Mouse (Mus musculus) frontal cortex, adult (tissue): ENCODE results near the gene Sec14l5.

Experiments used
- ATAC-seq: cut with Nextera tagmentation; 2 replicates; pipeline ENCODE4 v1.9.2; 2017; ENCODE audit warnings: mild to moderate bottlenecking, moderate library complexity, mixed read lengths; ENCODE audit not compliant: low TSS enrichment

Gene Sec14l5

DNA sequence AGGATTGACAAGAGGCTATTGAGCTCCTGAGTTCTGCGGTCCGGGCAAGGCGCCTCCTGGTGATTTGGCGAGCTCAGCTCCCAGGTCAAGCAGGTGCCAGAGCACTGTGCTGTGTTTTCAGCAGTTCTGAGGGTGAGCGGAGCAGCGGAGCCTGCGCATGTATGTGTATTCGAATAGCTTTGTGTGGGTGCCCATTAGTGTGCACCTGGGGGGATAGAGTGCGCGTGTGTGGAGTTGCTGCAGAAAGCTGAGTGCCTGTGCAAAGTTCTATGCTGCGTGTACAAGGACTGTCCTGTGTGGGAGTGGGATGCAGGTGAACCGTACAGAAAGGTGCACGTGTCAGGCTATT lies at the start of gene Sec14l5:
Gene Sec14l5, plus strand, starts transcription at position 73 of the 349 bp plus-strand sequence.
- peak; percentile 7; the same call in 1 of the 2 replicates for ATAC-seq

DNA sequence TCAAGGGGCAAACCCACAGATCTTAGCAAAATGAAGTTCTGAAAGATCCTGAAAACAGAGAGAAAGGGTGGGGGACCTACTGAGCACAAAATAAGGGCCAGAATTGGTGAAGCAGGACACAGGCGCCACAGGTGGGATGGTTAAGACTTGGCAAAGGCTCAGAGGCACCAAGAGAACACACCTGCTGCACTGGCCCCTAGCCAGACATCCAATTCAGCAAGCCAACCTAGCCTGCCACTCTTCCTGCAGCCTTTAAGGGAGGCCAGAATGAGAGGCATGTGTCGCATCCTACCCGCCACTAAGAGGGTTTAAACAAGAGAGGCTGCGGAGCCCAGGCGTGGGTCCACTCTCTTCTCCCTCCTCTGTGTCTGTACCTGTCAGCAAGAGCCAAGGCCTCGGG lies 45.9 kb upstream of the Sec14l5 start:
- ATAC-seq: no peak

DNA sequence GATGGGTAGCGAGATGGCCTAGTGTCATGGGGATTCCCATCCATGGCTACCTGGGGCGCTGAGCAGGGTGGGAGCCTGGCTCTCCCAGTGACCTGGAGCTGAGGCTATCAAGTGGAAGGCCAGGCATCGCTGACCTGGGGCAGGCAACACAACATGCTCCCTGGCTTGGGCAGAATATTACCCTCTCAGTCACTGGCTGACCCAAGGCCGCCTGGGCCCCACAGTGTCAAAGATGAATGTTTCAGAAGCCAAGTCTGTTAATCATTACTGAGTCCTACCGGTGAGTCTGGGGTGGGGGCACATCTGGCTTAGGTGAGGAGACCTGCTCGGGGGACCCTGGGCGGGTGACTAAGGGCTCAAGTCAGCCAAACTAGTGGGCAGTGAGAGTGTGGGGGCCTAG lies 37.0 kb upstream of the Sec14l5 start:
- ATAC-seq: no peak

DNA sequence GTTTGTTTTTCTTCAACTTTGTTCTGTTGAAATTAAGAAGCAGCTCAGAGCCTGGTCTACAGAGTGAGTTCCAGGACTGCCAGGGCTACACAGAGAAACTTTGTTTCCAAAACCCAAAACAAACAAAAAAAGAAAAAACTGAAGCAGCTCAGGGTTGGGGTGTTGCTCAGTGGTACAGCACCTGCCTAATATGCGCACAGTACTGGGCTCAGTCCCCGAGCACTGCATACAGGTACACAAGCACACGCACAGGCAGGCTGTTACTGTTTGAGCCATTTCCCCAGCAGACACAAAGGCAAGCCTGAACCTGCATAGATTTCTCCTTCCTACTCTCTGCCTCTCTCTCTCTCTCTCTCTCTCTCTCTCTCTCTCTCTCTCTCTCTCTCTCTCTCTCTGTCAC lies 35.9 kb upstream of the Sec14l5 start:
- no peak for ATAC-seq

DNA sequence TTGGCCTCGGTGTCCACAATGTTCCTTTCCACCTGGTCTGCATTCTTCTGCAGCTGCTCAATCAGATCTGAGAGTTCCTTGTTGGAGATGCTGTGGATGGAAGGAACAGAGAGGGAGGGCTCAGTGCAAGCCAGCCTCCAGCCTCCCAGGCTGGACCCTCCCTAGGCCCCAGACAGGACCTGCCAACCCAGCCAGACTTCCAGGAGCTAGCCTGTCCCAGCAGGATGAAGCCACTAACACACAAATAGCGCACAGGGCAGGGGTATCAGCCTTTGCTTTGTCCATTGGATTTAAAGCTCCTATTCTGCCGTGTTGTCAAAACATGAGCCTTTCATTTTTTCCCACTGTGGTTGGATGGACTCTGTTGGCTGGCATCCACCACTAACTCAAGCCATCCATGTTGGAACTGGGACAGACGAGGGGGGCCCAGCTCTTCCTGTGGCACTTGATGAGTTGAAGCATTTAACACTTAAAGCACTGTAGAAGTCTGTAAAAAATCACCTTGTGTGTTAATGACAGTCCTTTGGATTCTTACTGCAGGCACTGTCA lies 33.8 kb upstream of the Sec14l5 start:
- ATAC-seq: no peak

DNA sequence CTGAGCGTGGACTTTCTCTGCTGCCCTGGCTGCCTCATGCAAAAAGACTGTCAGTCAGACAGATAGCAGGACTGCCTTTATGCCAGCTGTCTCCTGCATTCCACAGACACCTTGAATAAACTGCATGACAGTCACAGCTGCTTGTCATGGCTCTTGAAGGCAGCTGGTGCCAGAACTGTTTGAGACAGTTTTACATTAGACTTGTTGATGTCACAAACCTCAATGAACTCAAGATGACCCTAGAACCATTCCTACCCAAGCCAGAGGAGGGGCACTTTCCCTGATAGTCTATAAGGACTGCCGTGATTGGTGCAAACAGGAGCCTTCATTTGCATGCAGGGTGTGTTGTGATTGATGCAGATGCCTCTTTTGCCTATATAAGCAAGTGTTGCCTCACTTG lies 33.3 kb upstream of the Sec14l5 start:
- ATAC-seq: no peak

DNA sequence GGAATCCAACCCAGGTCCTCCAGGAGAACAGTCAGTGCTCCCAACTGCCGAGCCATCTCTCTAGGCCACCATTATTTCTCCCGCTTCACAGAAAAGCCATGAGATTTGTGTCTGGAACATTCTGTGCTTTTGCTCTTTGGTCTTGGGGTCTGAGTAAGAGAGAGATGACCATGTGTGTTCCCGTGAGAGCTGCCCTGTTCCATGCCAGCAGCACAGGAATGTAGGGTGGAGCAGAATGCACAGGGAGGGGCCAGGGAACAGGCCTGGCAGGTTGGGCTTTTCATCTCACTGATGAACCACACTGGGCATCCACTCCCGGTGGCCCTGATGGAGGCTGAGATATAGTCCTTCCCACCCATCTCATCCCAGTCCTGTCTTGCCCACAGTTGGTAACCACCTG lies 27.5 kb upstream of the Sec14l5 start:
- ATAC-seq: no peak

DNA sequence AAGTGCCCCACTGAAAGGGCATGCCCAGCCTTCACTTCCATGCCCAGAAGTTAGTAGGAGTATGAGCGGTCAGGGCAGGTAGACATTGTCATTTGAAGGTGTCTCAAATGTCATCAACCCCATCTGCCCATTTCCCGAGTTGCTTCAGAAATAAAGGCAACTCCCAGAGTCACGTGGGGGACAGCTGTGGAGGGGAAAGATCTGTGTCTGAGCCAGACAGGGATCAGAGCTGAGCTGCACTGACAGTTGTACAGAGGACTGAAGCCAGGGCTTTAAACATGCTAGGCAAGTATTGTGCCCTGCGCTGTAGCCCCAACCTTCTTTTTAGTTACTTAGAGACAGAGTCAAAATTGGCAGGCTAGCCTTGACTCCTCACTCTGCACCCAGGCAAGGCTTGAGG lies 27.1 kb upstream of the Sec14l5 start:
- ATAC-seq: no peak

DNA sequence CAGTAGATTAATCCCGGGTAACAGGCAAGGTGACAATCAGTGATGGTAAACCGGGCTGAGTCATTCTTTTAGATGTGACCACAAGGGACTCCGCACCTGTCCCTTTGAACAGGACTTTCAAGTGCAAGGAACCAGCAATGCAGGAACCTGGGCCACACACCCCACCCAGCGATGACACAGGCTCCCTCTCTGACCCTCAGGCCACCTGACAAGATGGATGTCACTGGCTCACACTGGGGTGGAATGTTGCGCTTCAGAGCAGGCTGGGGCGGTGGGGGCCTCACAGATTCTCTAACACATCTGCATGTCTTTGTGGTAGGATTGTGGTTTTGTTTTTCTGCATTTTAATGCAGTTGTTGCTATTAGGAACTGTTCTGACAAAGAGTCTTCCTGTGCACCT lies 23.4 kb upstream of the Sec14l5 start:
- ATAC-seq: no peak

DNA sequence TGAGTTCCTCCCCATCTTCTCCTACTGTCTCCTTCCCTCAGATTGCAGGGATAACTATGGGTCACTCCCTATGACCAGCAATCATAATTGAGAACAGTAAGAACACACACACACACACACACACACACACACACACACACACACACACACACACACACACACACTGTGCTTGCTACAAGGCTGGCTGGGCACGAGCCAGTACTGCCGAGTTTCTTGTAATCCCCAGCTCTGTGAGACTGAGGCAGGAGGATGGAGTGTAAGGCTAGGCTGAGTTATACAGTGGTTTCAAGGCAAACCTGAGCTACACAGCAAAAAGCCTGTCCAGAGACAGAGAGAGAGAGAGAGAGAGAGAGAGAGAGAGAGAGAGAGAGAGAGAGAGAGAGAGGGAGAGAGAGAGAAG lies 16.7 kb upstream of the Sec14l5 start:
- no peak for ATAC-seq

DNA sequence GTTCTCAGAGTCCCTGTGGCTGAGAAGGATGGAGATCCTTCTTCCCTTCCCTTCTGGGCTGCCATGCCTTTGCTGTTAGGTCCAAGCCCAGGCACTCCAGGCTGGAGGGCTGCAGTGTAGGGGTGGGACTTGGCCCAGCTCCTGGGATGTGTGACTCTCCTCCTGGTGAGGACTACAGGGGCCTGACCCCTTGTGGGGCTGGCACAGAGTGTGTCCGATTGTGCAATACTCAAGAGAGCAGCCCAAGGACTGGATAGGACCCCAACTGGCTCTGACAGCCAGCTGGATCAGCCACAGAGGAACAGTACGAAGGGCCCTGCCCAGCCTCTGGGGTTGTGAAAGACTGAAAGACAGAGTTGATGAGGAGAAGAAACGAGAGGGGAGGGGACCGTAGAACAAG lies 16.1 kb upstream of the Sec14l5 start:
- no peak for ATAC-seq

DNA sequence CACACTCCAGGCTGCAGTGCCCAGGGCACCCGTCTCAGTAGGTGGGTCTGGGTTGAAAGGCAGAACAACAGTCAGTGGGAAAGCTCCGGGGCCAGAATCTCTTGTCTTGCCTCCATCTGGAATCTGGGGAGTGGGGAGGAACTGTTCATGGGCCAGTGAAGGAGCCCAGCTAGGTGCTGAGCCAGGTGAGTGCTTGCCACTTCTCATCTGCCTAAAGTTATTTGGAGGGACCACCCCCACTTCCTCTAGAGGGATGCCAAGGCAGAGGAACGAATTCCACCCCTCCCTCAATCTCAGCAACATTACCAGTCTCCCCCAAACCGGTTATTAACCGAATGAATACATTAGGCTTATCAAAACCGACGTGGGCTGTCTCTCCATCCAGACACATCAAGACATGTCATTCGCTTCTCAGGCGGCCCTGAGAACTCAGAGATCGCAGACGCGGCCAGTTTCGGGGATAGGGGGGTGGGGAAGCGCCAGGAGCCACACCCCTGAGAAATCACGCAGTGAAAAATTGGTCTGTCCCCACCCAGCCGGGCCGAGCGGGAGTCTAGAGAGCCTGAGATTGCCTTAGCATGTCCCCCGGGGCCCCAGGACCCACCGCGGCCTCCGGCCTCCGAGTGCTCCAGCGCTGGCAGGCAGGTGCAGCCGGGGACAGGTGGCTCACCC lies 15.5 kb upstream of the Sec14l5 start:
- ATAC-seq: no peak

DNA sequence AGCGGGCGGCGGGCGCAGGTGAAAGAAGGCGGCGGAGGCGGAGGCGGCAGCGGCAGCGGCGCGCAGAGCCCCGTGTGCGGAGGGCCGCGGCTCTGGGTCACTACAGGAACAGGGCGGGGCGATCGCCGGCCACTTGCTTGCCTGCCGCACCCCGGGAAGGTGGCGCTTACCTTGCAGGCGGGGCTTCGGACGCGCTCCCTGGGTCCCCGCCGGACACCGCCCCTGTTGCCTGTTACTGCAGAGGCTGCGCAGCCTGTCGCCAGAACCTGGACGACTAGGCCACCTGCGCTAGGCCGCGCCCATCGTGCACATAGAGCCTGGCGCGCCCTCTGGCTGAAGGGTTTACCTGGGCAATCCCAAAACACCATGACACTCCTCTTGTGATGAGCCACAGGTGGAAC lies 14.5 kb upstream of the Sec14l5 start, which contains the start of gene Ppl:
Gene Ppl, minus strand, starts transcription at position 21 of the 401 bp plus-strand sequence.
- ATAC-seq: no peak

DNA sequence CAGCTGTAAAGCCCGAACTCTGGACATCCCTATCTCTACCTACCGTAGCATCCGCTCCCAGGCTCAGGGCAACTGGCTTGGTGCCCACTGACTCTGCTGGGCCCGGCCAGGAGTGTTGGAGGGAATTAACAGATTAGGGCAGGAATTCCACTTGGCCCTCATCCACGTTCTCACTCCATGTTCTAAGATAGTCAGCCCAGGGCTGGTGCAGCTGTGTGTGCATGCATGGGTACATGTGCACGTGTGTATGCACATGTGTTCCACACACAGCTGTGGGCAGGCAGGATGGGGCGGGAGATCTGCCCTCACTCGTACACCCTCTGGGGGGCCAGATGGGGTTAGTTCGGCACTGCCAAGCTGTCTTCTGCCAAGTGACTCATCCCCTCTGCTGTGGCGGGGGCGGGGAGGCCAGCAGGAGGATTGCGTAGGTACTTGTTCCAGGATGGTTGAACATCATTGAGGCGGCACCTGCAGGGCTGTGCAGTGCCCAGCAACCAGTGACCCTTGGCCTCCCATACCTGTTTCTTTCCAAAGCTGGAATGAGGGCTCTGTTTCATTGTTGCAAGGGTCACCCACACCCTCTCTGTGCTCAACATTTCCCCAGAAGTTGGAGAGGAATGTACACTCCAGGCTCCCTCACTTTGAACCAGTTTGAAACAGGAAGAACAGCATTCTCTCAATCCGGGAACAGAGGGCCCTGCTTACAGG lies 12.1 kb upstream of the Sec14l5 start:
- peak; percentile 55; the same call in 1 of the 2 replicates for ATAC-seq

DNA sequence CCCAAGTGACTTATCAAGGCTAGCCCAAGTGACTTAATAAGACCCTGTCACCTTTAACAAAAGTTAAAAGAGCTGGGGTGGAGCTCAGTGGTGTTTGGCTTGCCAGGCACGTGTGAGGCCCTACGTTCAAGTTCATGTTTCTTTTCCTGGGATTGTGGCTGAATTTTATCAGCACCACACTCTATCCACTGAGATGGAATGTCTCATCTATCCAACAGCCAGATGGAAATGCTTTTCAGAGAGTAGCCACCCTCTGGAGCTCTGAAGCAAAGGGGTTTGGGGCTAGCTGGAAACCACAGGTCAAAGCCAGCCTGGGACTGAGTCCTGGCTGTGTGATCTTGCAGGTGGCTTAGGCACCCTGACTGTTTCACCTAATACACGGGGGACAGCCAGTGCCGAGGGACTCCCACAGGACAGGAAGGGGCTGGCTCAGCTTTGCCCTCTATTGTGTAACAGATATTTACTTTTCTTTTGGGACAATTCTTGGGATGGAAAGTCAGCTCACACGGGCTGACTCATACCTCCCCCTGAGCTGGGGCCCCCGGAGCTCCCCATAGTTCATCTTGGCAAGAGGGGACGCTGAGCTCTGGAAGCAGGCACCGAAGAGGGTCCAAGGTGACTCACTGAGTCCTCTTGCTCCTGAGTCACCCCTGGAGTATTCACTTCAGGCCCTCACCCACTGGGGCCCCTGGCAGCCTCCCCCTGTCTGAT lies 11.2 kb upstream of the Sec14l5 start:
- ATAC-seq: no peak

DNA sequence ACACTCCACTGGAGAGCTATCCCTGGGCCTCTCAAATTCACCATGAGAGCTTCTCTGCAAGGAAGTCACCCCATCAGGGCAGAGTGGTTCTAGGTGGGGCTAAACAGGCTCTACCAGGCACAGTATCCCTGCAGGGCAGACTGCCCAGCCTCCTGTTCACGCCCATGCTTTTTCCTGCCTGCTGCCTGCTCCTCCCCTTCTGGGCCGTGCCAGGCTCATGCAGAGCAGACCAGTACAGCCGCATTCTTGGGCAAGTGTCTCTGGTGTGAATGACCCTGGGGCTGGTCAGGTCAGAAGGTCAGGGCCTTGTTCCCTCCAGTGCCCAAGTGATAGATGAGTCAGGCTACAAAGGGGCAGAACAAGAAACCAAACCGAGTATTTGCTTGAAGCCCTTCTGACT lies 10.4 kb upstream of the Sec14l5 start:
- no peak for ATAC-seq

DNA sequence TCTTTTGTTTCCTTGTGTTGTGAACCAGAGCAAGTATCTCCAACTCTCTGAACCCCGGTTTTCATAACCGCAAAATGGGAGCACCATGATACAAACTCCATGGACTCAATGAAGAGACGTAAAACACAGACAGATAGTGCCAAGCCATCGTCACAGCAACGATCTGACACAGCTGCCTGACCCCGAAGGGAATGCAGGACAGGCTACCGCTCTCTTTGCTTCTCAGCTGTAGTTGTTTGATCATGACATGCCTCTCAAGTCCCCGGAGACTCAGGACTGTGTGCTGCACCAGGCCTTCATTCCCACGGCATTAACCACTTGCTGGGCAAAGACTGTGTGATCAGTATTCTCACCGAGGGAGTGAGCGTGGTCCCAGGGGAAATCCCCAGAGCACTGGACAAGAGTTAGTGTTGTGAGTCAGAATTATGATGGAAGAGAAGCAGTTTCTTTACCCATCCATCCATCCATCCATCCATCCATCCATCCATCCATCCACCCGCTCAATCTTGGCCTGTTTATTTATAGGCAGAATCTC lies 9.8 kb upstream of the Sec14l5 start:
- no peak for ATAC-seq

DNA sequence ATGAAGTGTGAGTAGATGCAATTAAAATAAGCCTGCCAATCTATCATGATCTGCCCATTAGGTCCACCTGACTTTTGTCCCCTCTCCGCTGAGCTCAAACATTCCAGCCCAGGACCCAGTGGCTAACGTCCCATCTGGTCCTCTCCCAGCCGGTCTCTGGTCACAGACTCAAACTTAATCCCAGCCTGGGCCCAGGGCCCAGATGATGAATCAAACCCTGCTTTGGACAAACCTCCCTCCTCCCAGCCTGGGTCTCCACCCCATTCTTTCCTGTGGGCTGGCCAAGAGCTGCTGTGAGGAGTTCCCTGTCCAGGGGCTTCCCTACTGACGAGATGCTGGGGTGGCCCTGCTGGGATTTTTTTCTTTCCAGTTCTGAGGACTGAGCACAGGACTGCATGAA lies 7.2 kb upstream of the Sec14l5 start:
- no peak for ATAC-seq

DNA sequence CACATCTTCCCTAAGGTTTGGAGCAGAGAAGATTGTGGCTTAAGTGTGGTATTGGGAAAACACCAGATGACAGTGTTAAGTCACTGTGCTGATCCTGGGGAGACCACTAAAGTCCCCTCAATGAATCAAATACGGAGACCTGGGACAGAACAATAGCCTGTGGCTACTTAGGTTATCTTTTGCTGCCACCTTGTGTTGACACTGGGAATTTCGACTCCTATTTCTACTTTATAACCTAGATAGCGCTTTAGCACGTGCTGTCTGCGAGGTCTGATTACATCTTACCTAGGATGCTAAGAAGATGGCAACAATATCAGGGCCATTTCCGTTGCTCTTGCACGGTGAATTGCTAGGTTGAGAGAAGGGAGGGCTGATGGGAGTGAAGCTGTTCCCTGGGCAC lies 1.3 kb upstream of the Sec14l5 start:
- ATAC-seq: peak; percentile 63; the same call in 1 of the 2 replicates

DNA sequence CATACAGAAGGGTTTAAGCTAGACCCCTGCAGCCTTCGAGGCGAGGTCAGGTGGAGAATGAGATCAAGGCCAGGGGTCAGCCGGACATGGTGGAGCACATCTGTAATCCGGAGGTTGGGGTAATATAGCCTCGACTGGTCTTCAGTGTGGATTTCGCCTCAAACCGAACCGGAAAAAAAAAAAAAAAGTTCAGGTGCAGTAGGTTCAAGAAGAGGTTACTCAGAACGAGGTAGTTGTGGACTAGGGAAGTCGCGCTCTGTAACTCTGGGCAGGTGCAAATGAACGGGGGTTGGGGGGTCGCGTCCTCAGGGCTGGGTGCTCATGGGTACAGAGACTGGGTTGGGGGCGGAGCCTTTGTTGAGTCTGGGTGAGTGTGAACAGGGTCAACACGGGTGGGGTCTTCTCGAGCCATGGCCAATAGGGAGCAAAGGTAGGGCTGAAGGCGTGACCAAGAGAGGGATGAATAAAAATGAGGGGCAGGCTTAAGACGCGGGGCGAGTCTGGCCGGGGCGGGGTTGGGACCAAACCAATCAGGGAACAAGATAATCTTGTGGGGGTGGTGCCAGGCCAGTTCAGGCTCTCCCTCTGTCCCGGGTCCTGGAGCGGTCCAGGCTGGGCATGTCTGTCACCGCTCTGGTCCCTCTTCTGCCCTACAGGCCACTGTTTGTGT lies 407 bp upstream of the Sec14l5 start:
- ATAC-seq: peak; percentile 61

DNA sequence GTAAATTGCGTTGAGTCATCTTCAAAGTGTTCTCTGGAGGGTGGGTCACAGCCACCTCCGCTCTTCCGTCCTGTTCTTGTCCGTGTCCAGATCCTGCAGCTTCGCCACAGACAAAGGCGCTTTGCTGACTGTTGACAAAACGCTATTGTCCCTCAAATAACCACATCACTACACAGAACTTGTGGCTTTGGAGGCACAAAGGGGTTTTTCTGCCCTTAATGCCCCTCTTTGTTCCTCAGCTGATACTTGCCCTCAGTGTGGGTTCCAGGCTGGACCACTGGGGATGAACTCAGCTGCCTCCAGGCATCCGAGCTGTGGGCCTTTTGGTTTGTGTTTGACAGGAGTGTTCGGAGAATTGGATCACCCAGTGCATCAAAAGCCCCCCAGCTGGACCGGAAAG lies 3.6 kb downstream of the Sec14l5 start:
- ATAC-seq: peak; percentile 62
